Mouse (Mus musculus) heart, adult 2 months (tissue): ENCODE data around the gene Rnf5. TPM values are rescaled to one million over a fixed set of nuclear protein-coding genes. Genes with fewer than 3 reads are reported as not detected.

Source experiments
- DNase-seq, 2 experiments: peaks; one replicate each; pipeline ENCODE4 v3.0.0; 2021
- H3K27ac ChIP-seq: fragments of 200-600 bp; 2 replicates; pipeline ENCODE4 v1.8.1; 2022
- H3K27me3 ChIP-seq: fragments of 200-500 bp; 2 replicates; pipeline ENCODE4 v1.6.1; 2012; ENCODE audit warnings: mild to moderate bottlenecking, low read length, inconsistent platforms, mixed read lengths; ENCODE audit not compliant: control insufficient read depth, insufficient read depth
- H3K36me3 ChIP-seq: fragments of 200-500 bp; 2 replicates; pipeline ENCODE4 v1.6.1; 2012; ENCODE audit warnings: low read length, inconsistent platforms; ENCODE audit not compliant: control insufficient read depth, insufficient read depth
- H3K4me1 ChIP-seq: fragments of 200-500 bp; 2 replicates; pipeline ENCODE4 v1.6.1; 2011; ENCODE audit warnings: low read length; ENCODE audit not compliant: control insufficient read depth, insufficient read depth
- H3K4me3 ChIP-seq: fragments of 200-600 bp; 2 replicates; pipeline ENCODE4 v1.8.1; 2022
- H3K79me2 ChIP-seq: fragments of 200-500 bp; replicated peaks from 2 replicates; pipeline ENCODE4 v1.6.1; 2012; ENCODE audit warnings: mild to moderate bottlenecking, inconsistent platforms, low read length, moderate library complexity, mixed read lengths; ENCODE audit not compliant: control insufficient read depth, insufficient read depth
- H3K9ac ChIP-seq: fragments of 200-500 bp; 2 replicates; pipeline ENCODE4 v1.6.1; 2012; ENCODE audit warnings: low read depth, mild to moderate bottlenecking, control low read depth, inconsistent platforms, low read length, mixed read lengths
- CTCF ChIP-seq: fragments of 200-600 bp; IDR thresholded peaks from 2 replicates; pipeline ENCODE4 v1.8.1; 2022; ENCODE audit warnings: antibody characterized with exemption, mild to moderate bottlenecking, moderate library complexity
- EP300 ChIP-seq: fragments of 200-500 bp; IDR thresholded peaks from 2 replicates; pipeline ENCODE4 v1.6.1; 2011; ENCODE audit warnings: low read depth, low read length, control low read depth; ENCODE audit not compliant: insufficient read depth
- POLR2A ChIP-seq: fragments of 200-500 bp; IDR thresholded peaks from 2 replicates; pipeline ENCODE4 v1.6.1; 2011; ENCODE audit warnings: mild to moderate bottlenecking, low read depth, low read length, control low read depth; ENCODE audit not compliant: insufficient read depth
- WGBS: fragments of 180-500 bp; shearing (Covaris S2); methylation state at CpG from one replicate; pipeline ENCODE4 v1.1.7; 2018; 5-methylcytosine and 5-hydroxymethylcytosine counted together
- intact Hi-C: fragments of 180-260 bp; cut with DNase I; formaldehyde crosslinking; loops from one replicate; pipeline ENCODE4 v1.15.1; 2025
- polyA plus RNA-seq: library from polyadenylated mRNA; depleted of rRNA; stranded (reverse); fragments of >200 nt; gene quantifications from 2 replicates; pipeline ENCODE4 v1.2.3, GENCODE M21; 2012
- total RNA-seq, 2 experiments: library from RNA; stranded (reverse); gene quantifications; 2 replicates each; pipeline ENCODE4 v1.2.3; 2021

Rnf5 gene
- total and polyA plus RNA-seq, 3 experiments, result 37.6 to 71.7 (median 40.4) TPM

GRCm38 (mm10) chr17:34613830-34614229 lies 10.3 kb upstream of the Rnf5 start:
- DNase-seq, result no peak
- Histone ChIP-seq H3K27me3 (no peaks in the 10 kb centered on the region), H3K79me2 (no peaks in the 10 kb centered on the region), H3K4me1 (no peaks in the 10 kb centered on the region), H3K36me3 (no peaks in the 10 kb centered on the region), H3K27ac (no peak overlapping the region), H3K4me3 (no peak overlapping the region), H3K9ac (no peak overlapping the region)
- 88% methylated on average over 10 of the region's 10 CpGs for WGBS
- no peak for TF ChIP-seq EP300
- no peak for TF ChIP-seq POLR2A
- no peak for TF ChIP-seq CTCF
- intact Hi-C loops, result no loop called here

- no peaks in the 10 kb centered on the region for H3K79me2 ChIP-seq
- no peak overlapping the region for H3K4me3 ChIP-seq
- intact Hi-C loops, result no loop called here
- H3K9ac ChIP-seq, result no peak overlapping the region
- DNase-seq, result no peak
- WGBS, result 80% methylated on average over 11 of the region's 11 CpGs
- no peak overlapping the region for H3K27ac ChIP-seq
- H3K4me1 ChIP-seq, result no peaks in the 10 kb centered on the region
- no peaks in the 10 kb centered on the region for H3K36me3 ChIP-seq
- TF ChIP-seq EP300 (no peak), CTCF (no peak), POLR2A (no peak)
- H3K27me3 ChIP-seq, result no peaks in the 10 kb centered on the region
These were observed 9.7 kb upstream of the Rnf5 start for GRCm38 (mm10) chr17:34613054-34613645.

GRCm38 (mm10) chr17:34611050-34611449 lies 7.6 kb upstream of the Rnf5 start:
- Histone ChIP-seq H3K79me2 (no peaks in the 10 kb centered on the region), H3K27me3 (no peaks in the 10 kb centered on the region), H3K4me3 (no peak overlapping the region), H3K36me3 (no peaks in the 10 kb centered on the region), H3K4me1 (peaks cover 3% of the 10 kb centered on the region; the same call in 1 of the 2 replicates), H3K27ac (no peak overlapping the region), H3K9ac (no peak overlapping the region)
- TF ChIP-seq POLR2A (no peak), CTCF (no peak), EP300 (no peak)
- intact Hi-C loops, result no loop called here
- no peak for DNase-seq
- WGBS, result 90% methylated on average over 8 of the region's 8 CpGs

DNA sequence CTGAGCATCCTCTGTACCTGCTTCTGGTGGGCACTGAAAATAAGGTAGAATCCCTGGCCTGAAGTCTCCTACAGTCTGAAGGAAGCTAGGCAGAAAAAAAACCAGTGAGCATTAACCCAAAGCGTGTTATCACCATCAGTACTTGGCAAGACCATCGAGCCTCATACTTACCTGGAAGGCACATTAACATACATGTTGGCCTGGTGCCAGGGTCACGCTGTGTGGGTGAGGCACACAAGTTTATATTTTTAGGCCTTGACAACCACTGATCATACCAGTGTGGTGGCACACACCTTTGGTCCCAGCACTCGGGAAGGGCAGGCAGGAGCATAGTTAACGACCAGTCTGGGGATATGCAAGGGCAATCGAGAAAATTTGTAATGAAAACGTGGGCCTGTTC lies 4.5 kb upstream of the Rnf5 start:
- Histone ChIP-seq H3K27ac (no peak overlapping the region), H3K36me3 (no peaks in the 10 kb centered on the region), H3K79me2 (peaks cover 2% of the 10 kb centered on the region), H3K9ac (no peak overlapping the region), H3K4me3 (no peak overlapping the region), H3K27me3 (no peaks in the 10 kb centered on the region), H3K4me1 (peaks cover 4% of the 10 kb centered on the region)
- intact Hi-C loops, result loop anchor here (2.0 to 10.0 kb wide), 2 partner anchors 19 to 493 kb away; partner anchors contain the start of gene H2-DMa
- WGBS, result 61% methylated on average over 7 of the region's 7 CpGs
- DNase-seq, result no peak
- TF ChIP-seq POLR2A (no peak), EP300 (no peak), CTCF (no peak)

GRCm38 (mm10) chr17:34606186-34607039 lies 2.9 kb upstream of the Rnf5 start:
- Histone ChIP-seq H3K4me3 (peak overlapping the region; percentile 89), H3K79me2 (peaks cover 2% of the 10 kb centered on the region), H3K36me3 (no peaks in the 10 kb centered on the region), H3K9ac (peak overlapping the region; percentile 96), H3K27ac (peak overlapping the region; percentile 91), H3K27me3 (no peaks in the 10 kb centered on the region), H3K4me1 (peaks cover 4% of the 10 kb centered on the region)
- 14% methylated on average over 32 of the region's 32 CpGs for WGBS
- intact Hi-C loops, result loop anchor here (2.0 to 10.0 kb wide), 2 partner anchors 20 to 492 kb away; partner anchors contain the start of gene H2-DMa
- peak in 1 of 2 experiments; percentile 38 for DNase-seq
- no peak for TF ChIP-seq POLR2A
- no peak for TF ChIP-seq CTCF
- no peak for TF ChIP-seq EP300
